Mouse (Mus musculus) cerebellum, postnatal 10 days (tissue): Measurements from ENCODE around the gene Tmem42.
A peak's percentile ranks its signal among the peaks of the same experiment; 100 is the strongest.

Experiments
- DNase-seq, 2 experiments: peaks; one replicate each; pipeline ENCODE4 v3.0.0; 2021; ENCODE audit warnings: mixed read lengths in 2 of 2

Gene Tmem42

DNA sequence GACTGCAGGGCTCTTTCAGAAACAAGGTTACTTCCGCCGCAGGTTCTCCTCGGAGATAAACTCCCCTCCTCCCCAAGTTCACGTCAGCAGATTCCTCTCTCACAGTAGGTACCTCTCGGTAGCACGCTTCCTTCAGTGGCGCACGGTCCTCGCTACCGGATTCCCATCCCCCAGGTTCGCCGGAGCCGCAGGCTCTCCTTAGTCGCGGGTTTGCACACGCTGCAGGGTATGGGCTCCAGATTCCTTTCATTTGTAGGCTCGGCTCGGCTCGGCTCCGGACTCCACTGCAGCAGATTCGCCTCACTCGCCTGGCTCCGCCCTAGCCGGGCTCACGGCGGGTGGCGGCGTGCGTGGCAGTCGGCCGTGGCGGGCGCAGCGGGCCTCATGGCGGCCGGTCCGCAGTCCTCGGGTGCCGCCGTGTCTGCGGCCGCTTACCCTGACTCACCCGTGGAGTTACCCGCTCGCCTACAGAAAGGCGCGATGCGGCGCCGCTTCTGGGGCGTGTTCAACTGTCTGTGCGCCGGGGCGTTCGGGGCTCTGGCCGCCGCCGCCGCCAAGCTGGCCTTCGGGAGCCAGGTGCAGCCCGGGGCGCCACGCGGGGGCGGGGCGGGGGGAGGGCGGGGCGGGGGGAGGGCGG is at the start of gene Tmem42:
TSS of gene Tmem42 (plus strand) at position 332 of the 637 bp plus-strand sequence.
- DNase-seq: peak; percentile 94

GRCm38 (mm10) chr9:122998406-122999192 is 22.5 kb upstream of the Tmem42 start:
- DNase-seq: no peak

DNA sequence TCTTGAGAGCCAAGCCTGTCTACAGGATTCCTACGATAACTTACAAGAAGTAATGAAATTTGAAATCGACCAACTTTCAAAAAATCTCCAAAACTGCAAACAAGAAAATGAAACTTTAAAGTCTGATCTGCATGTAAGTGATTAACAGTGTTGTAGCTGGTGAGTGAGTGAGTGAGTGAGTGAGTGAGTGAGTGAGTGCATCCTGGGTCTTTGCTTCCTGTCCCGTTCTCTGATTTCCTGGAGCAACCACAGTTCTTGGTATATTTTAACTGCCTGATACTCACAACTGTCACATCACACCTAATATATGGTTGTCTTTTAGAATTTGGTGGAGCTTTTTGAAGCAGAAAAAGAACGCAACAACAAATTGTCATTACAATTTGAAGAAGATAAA is 21.9 kb upstream of the Tmem42 start:
- DNase-seq: no peak

- DNase-seq: no peak
Observed at GRCm38 (mm10) chr9:123004718-123005117, 16.4 kb upstream of the Tmem42 start.

DNA sequence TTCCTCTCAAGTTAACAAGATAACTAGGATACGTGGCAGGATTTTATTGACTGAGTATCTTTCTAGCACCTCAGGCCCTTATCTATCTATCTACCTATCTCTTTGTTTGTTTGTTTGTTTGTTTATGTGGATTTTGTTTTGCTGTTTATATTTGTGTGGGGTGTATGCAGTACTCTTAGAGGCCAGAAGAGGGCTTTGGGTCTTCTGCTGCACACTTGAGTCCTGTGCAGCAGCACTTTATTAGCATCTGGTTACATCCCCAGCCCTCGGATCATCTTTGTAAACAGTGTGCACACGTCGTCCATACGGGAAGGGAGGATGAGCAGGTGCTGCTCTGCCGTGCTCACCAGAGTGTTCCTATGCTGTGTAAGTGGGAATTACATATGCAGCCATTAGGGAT is 15.1 kb upstream of the Tmem42 start:
- peak; percentile 28 to 45 for DNase-seq

DNA sequence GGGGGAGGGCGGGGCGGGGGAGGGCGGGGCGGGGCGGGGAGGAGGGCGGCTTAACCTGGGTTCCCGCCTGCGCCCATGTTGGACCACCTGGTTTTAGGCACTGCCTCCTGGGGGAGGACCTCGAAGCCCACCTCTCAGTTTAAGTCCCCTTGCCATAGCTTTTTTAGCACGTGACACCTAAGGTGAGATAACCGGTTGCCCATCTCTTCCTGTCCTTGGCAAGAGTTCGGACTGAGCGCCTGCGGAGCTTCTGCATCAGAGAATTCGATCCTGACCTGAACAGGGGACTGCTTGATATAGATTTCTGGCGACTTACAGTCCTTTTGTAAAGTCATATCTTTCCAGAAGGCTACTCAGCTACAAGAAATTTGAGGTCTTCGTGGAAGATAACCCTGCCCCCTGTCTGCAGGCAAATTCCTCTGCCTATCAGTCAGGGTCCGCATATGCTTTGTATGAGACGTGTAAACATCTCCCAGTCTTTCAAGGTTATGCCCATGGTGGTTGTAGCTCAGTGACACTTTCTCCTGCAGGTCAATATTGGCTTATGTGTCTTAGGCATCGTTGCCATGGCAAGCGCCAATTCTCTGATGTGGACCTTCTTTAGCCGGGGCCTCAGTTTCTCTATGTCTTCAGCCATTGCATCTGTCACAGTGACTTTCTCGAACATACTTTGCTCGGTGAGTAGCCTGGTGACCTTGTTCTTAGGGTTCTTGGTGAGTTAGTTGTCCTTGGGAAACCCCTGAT is 682 bp downstream of the Tmem42 start:
- peak in 1 of 2 experiments; percentile 70 for DNase-seq

GRCm38 (mm10) chr9:123024201-123024600 is 3.1 kb downstream of the Tmem42 start:
- no peak for DNase-seq

DNA sequence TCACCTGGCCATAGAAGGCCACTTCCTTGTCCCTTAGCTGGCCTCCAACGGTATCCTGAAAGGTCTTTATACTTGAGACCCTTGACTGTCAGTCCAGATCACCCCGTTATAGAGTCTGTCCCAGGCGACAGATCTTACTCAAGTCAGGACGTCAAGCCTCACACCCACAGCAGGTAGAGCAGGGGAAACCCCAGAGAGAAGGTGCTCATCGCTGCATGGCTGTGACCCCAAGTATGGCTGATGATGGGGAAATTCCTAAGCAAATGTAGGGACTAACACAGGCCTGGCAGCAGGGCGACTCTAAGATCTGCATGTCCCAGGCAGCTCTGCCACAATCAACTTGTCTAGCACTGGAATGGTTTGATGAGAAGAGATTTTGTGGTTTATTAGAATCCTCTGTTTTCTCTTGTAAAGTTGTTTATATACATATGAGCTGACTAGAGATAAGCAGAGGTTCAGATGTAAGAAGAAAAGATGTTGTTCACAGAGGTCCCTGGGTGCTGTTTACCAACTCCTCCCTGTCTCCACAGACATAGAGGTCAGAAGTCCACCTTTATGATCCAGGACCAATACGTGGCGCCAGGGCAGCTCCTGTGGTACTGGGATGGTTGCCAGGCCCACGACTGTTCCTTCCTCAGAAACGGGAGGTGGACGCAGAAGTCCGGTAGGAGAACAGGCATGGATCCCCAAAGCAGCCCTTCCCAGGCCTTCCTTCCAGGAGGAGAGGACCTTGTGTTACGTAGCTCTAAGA is 10.5 kb downstream of the Tmem42 start:
- peak; percentile 10 to 12 for DNase-seq

DNA sequence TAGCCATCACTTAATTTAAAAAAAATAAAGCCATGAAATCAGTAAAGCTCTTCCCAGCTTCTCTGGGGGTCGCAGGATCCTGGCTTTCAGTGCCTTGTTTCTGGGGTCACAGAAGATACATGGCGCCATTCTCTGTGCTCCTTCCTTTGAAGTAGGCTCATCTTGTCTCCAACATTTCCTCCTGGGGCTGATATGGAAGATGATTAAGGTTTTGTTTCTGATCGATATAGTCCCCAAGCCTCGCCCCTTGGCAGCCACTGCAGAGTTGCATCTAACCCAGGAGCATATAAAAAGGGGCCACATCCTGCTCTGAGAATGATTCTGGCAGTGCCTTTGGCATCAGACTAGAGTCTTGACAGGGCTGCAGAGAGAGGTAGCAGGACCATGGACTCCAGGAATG is 13.3 kb downstream of the Tmem42 start, which contains the start of gene Tgm4:
TSS of gene Tgm4 (plus strand) at position 301 of the 400 bp plus-strand sequence.
- no peak for DNase-seq

DNA sequence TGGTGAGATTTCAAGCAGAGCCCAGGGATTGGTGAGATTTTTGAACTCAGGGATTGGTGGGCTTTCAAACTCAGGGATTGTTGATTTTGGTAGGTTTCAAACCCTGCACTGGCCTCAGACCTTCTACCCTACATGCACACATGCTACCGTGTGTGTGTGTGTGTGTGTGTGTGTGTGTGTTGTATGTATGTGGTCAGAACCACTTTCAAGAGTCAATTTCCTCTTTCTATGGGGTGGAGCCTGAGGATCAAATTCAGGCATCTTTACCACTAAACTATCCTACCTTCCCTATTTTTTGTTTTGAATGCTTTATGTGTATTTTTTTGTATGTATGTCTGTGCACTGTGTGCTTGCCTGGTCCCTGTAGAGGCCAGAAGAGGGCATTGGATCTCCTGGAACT is 26.5 kb downstream of the Tmem42 start:
- DNase-seq: no peak

- no peak for DNase-seq
Observed at GRCm38 (mm10) chr9:123058724-123059292, 37.7 kb downstream of the Tmem42 start.

- no peak for DNase-seq
Observed at GRCm38 (mm10) chr9:123060172-123060571, 39.0 kb downstream of the Tmem42 start.
